In genomic region chr13:48679351-48679750, GRCm38 (mm10) we compare ENCODE assay signal across 10 mouse cellular contexts. TPM values are rescaled to one million over a fixed set of nuclear protein-coding genes. Genes with fewer than 3 reads are reported as not detected.
DNase-seq lines count a peak whose midpoint lies in the region; ATAC-seq and TF ChIP-seq lines count a peak whose summit lies in the region.
"Had no signal": no experiment of that assay in that cellular context is flagged by ENCODE, and none has a peak within 500 bp of the region (broad histone marks: within the 10 kb centered on the region; RNA-seq: fewer than 3 reads in every experiment).

No protein-coding gene starts in this region.

- TF ChIP-seq POLR2A in CH12.LX (IDR thresholded peaks at IDR 0.05; ENCODE audit: low read depth, low read length): no peak

- H3K79me2 ChIP-seq in CH12.LX (replicated peaks; ENCODE audit: control insufficient read depth, extremely low read depth, insufficient read depth, poor library complexity, severe bottlenecking): no peaks in the 10 kb centered on the region

- no peak overlapping the region for H3K9ac ChIP-seq in hindbrain, embryonic 11.5 days (ENCODE audit: low read depth, low read length)
- H3K9ac ChIP-seq in hindbrain, embryonic 13.5 days: no peak overlapping the region
- H3K9ac ChIP-seq in CH12.LX (ENCODE audit: insufficient read depth, low read depth): no peak overlapping the region
- H3K9ac ChIP-seq in lung, embryonic 14.5 days: no peak overlapping the region

- TF ChIP-seq CTCF in CH12.LX (conservative IDR thresholded peaks at IDR 0.05 in 1 of 2, IDR thresholded peaks at IDR 0.05 in 1 of 2; ENCODE audit: low read depth in 2 of 2, low read length in 2 of 2): peak; percentile 62 to 66
- peak; percentile 65 for TF ChIP-seq CTCF in lung, embryonic 14.5 days (IDR thresholded peaks at IDR 0.05; ENCODE audit: low read depth)

- no peak overlapping the region for H3K4me2 ChIP-seq in hindbrain, embryonic 11.5 days (replicated peaks; ENCODE audit: low read depth, low read length)
- no peak overlapping the region for H3K4me2 ChIP-seq in hindbrain, embryonic 13.5 days
- H3K4me2 ChIP-seq in CH12.LX (ENCODE audit: insufficient read depth, low read depth, poor library complexity, severe bottlenecking): no peak overlapping the region
- no peak overlapping the region for H3K4me2 ChIP-seq in lung, embryonic 14.5 days

- peak; percentile 44 for DNase-seq in hindbrain, embryonic 11.5 days (ENCODE audit: low spot score)
- DNase-seq in CH12.LX (ENCODE audit: extremely low read depth): peak; percentile 40
- peak; percentile 43 for DNase-seq in adrenal gland, postnatal 25 days
- peak; percentile 64 for DNase-seq in lung, embryonic 14.5 days
- no peak for DNase-seq in spleen, postnatal 4 days (ENCODE audit: low spot score in 2 of 2)

- no peak for ATAC-seq in hindbrain, embryonic 11.5 days (ENCODE audit: low FRiP score)
- ATAC-seq in hindbrain, embryonic 13.5 days (ENCODE audit: low FRiP score): no peak
- ATAC-seq in lung, embryonic 14.5 days (ENCODE audit: insufficient read depth): no peak
- ATAC-seq in frontal cortex, adult (ENCODE audit: low TSS enrichment): no peak
- ATAC-seq in monocyte, adult 5-6 weeks (replicated peaks; ENCODE audit: insufficient number of reproducible peaks, low FRiP score, low TSS enrichment, poor library complexity, severe bottlenecking): no peak

- no peak overlapping the region for H3K4me3 ChIP-seq in hindbrain, embryonic 11.5 days (ENCODE audit: low read depth, low read length)
- H3K4me3 ChIP-seq in hindbrain, embryonic 13.5 days: no peak overlapping the region
- H3K4me3 ChIP-seq in CH12.LX (replicated peaks in 1 of 3; ENCODE audit: low read depth in 2 of 3, low read length in 2 of 3, poor library complexity in 1 of 3): no peak overlapping the region
- H3K4me3 ChIP-seq in lung, embryonic 14.5 days (ENCODE audit: low read depth, low read length): no peak overlapping the region

- peak; percentile 37 for TF ChIP-seq RAD21 in CH12.LX (IDR thresholded peaks at IDR 0.05; ENCODE audit: low read depth, low read length)

- in situ Hi-C loops in CH12.LX (cut with MboI; ENCODE audit: low pct_ligation_motif_present, low pct_unique_long_range_greater_than_20kb, low sequenced_read_pairs): no loop called here

- no peaks in the 10 kb centered on the region for H3K9me3 ChIP-seq in hindbrain, embryonic 11.5 days (ENCODE audit: control insufficient read depth, low read length)
- no peaks in the 10 kb centered on the region for H3K9me3 ChIP-seq in hindbrain, embryonic 13.5 days
- peaks cover 4% of the 10 kb centered on the region for H3K9me3 ChIP-seq in CH12.LX (replicated peaks; ENCODE audit: low read length)
- H3K9me3 ChIP-seq in lung, embryonic 14.5 days (ENCODE audit: low read depth, low read length): no peaks in the 10 kb centered on the region

- no peaks in the 10 kb centered on the region for H3K4me1 ChIP-seq in hindbrain, embryonic 11.5 days (replicated peaks; ENCODE audit: control insufficient read depth, insufficient read depth, low read length)
- no peaks in the 10 kb centered on the region for H3K4me1 ChIP-seq in hindbrain, embryonic 13.5 days (replicated peaks)
- no peaks in the 10 kb centered on the region for H3K4me1 ChIP-seq in CH12.LX (ENCODE audit: control insufficient read depth in 1 of 2, insufficient read depth in 2 of 2)
- H3K4me1 ChIP-seq in lung, embryonic 14.5 days (ENCODE audit: insufficient read depth): no peaks in the 10 kb centered on the region

- no peaks in the 10 kb centered on the region for H3K36me3 ChIP-seq in hindbrain, embryonic 11.5 days (ENCODE audit: control insufficient read depth, insufficient read depth, low read length)
- no peaks in the 10 kb centered on the region for H3K36me3 ChIP-seq in hindbrain, embryonic 13.5 days
- no peaks in the 10 kb centered on the region for H3K36me3 ChIP-seq in CH12.LX (replicated peaks in 1 of 2; ENCODE audit: control insufficient read depth in 1 of 2, insufficient read depth in 1 of 2, low read length in 1 of 2)
- no peaks in the 10 kb centered on the region for H3K36me3 ChIP-seq in lung, embryonic 14.5 days (ENCODE audit: insufficient read depth)

- 0 out of 2 replicates have a peak, but pooled peaks cover under 1% of the 10 kb centered on the region for H3K27me3 ChIP-seq in hindbrain, embryonic 11.5 days (ENCODE audit: control insufficient read depth, insufficient read depth, low read length)
- peaks cover 56% of the 10 kb centered on the region for H3K27me3 ChIP-seq in hindbrain, embryonic 13.5 days
- peaks cover 31% of the 10 kb centered on the region for H3K27me3 ChIP-seq in CH12.LX (replicated peaks)
- H3K27me3 ChIP-seq in lung, embryonic 14.5 days (ENCODE audit: insufficient read depth, low read length): 0 out of 2 replicates have a peak, but pooled peaks cover 6% of the 10 kb centered on the region

- no peak for TF ChIP-seq EP300 in CH12.LX (IDR thresholded peaks at IDR 0.05; ENCODE audit: low read length)

- H3K27ac ChIP-seq in hindbrain, embryonic 11.5 days (ENCODE audit: low read depth, low read length): no peak overlapping the region
- H3K27ac ChIP-seq in hindbrain, embryonic 13.5 days: no peak overlapping the region
- no peak overlapping the region for H3K27ac ChIP-seq in CH12.LX (ENCODE audit: insufficient read depth, low read depth)
- H3K27ac ChIP-seq in lung, embryonic 14.5 days (ENCODE audit: low read depth): no peak overlapping the region

- WGBS in hindbrain, embryonic 11.5 days: 31% methylated on average over 1 of the region's 1 CpGs
- 33% methylated on average over 1 of the region's 1 CpGs for WGBS in hindbrain, embryonic 13.5 days
- 29% methylated on average over 1 of the region's 1 CpGs for WGBS in lung, embryonic 14.5 days

- dilution Hi-C loops in CH12.LX (cut with MboI; ENCODE audit: extremely low pct_ligation_motif_present, extremely low pct_unique_long_range_greater_than_20kb, low sequenced_read_pairs): no loop called here

TF ChIP-seq in CH12.LX, 34 proteins besides CTCF, POLR2A, EP300 and RAD21:
- TF ChIP-seq GABPA (IDR thresholded peaks at IDR 0.05; ENCODE audit: insufficient replicate concordance, low read depth, low read length): no peak
- TF ChIP-seq SMC3 (IDR thresholded peaks at IDR 0.05; ENCODE audit: low read depth, low read length): peak; percentile 25; the same call in 1 of the 2 replicates
- no peak for TF ChIP-seq MAZ (IDR thresholded peaks at IDR 0.05; ENCODE audit: low read depth, low read length)
- no peak for TF ChIP-seq ETS1 (conservative IDR thresholded peaks at IDR 0.05; ENCODE audit: low read depth, low read length)
- no peak for TF ChIP-seq HCFC1 (IDR thresholded peaks at IDR 0.05; ENCODE audit: low read depth, low read length)
TF ChIP-seq in CH12.LX: peak in this region for 1.

RNA-seq across cellular contexts. Expression of gene Barx1, which starts 16.6 kb away (rescaled TPM):
- 0.83 and 1.3 TPM in 2 replicates for polyA plus RNA-seq in hindbrain, embryonic 11.5 days (2014; fragmentation: Nextera tagmentation; extraction: Ambion mirVana)
- 0.87 TPM in 1 of 2 replicates, not detected in the other for polyA plus RNA-seq in hindbrain, embryonic 13.5 days (2015; fragmentation: Nextera tagmentation; extraction: Ambion mirVana)
- total RNA-seq in CH12.LX (2012; rRNA removed) (not detected in 2 replicates), CH12.LX (2014; rRNA removed) (not detected in 2 replicates)
- polyA plus RNA-seq in CH12.LX (2012; ENCODE audit: insufficient read length, low read depth): not detected in 2 replicates
- not detected in 2 replicates for total RNA-seq in adrenal gland, postnatal 25 days (2021)
- polyA plus RNA-seq in lung, embryonic 14.5 days (2014; fragmentation: Nextera tagmentation; extraction: Ambion mirVana): 0.35 and 0.86 TPM in 2 replicates
- not detected in 3 replicates for total RNA-seq in monocyte, adult 5-6 weeks (2017)
- total RNA-seq: layer of hippocampus, postnatal 14 days had no signal
- polyA plus RNA-seq: frontal cortex, adult 2 months had no signal

RNA-seq across cellular contexts. Expression of gene Ptpdc1, which starts 53.9 kb away (rescaled TPM):
- polyA plus RNA-seq in hindbrain, embryonic 11.5 days (2014; fragmentation: Nextera tagmentation; extraction: Ambion mirVana): 12.2 and 12.5 TPM in 2 replicates
- polyA plus RNA-seq in hindbrain, embryonic 13.5 days (2015; fragmentation: Nextera tagmentation; extraction: Ambion mirVana): 15.1 and 15.9 TPM in 2 replicates
- total RNA-seq in CH12.LX (2012; rRNA removed): not detected in 2 replicates
- 0.15 TPM in 1 of 2 replicates, not detected in the other for total RNA-seq in CH12.LX (2014; rRNA removed)
- 0.10 TPM in 1 of 2 replicates, not detected in the other for polyA plus RNA-seq in CH12.LX (2012; ENCODE audit: insufficient read length, low read depth)
- total RNA-seq in adrenal gland, postnatal 25 days (2021): 5.5 and 11.3 TPM in 2 replicates
- 13.7 and 14.8 TPM in 2 replicates for polyA plus RNA-seq in lung, embryonic 14.5 days (2014; fragmentation: Nextera tagmentation; extraction: Ambion mirVana)
- 1.3 to 2.7 TPM (median 1.5 TPM) in 3 replicates for total RNA-seq in monocyte, adult 5-6 weeks (2017)

Comparison
In these comparisons a context has a peak if more than half of its experiments do, and no peak if none do; other contexts are left out.
1. DNase-seq: peak in hindbrain, embryonic 11.5 days (single experiment), CH12.LX (single experiment), adrenal gland, postnatal 25 days (single experiment) and lung, embryonic 14.5 days (single experiment); none in spleen, postnatal 4 days (0 of 2).
2. RNA of gene Ptpdc1, which starts 53.9 kb away (polyA plus RNA-seq): 15.1 to 15.9 TPM in hindbrain, embryonic 13.5 days, 13.7 to 14.8 TPM in lung, embryonic 14.5 days and 12.2 to 12.5 TPM in hindbrain, embryonic 11.5 days; 0.10 TPM in CH12.LX; every median in the first group is over 10 times any median in the second.